29 mouse cellular contexts compared by ENCODE assay signal in the genomic region with DNA sequence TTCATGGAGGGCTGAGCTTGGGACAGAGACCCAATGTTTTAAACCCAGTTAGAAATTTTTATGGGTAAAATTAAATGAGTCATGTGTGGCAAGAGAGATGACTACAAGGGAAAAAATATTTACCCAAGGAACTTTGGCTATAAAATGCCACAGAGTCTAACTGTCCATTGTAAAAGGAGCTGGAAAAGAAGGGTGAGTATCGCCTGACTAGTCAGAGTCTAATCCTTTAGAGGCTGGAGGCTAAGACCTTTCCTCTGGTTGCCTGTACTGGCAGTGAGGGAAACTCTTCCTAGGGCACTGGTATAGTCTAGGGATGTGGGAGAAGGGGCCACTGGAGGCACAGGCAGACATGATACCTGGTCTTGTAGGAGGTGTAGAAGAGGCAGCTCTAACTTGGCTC.
"Had no signal": no experiment of that assay in that cellular context is flagged by ENCODE, and none has a peak within 500 bp of the region (broad histone marks: within the 10 kb centered on the region; RNA-seq: fewer than 3 reads in every experiment).

No protein-coding gene starts in this region.

- H3K27me3 ChIP-seq: heart, embryonic 12.5 days; heart, embryonic 13.5 days; heart, embryonic 15.5 days; hindbrain, embryonic 12.5 days; hindbrain, embryonic 13.5 days; hindbrain, embryonic 15.5 days; intestine, embryonic 15.5 days; kidney, embryonic 15.5 days had no signal

- DNase-seq: heart, postnatal 10 days; heart, postnatal 14 days; heart, postnatal 36 days; heart, postnatal 4 days; kidney, adult 11 months; kidney, adult 18-20 months; kidney, adult 2 months; kidney, adult 8-10 months; kidney, adult 9 months; kidney, postnatal 10 days; kidney, postnatal 14 days; kidney, postnatal 25 days; kidney, postnatal 36 days; kidney, postnatal 4 days; layer of hippocampus, adult 9-11 months; layer of hippocampus, postnatal 36 days had no signal

- ATAC-seq: hindbrain, embryonic 16.5 days; hindbrain, postnatal 0 days; inflammation-experienced regulatory T-cells, adult 6 months; intestine, embryonic 15.5 days; intestine, embryonic 16.5 days; intestine, postnatal 0 days had no signal
